Mouse (Mus musculus) limb, embryonic 11.5 days (tissue): Measurements from ENCODE around the gene Rad17. TPM values are rescaled to one million over a fixed set of nuclear protein-coding genes. Genes with fewer than 3 reads are reported as not detected.

Experiments
- ATAC-seq: fragments of 200-750 bp; cut with Nextera tagmentation; 2 replicates; pipeline ENCODE4 v1.8.0; 2017; ENCODE audit warnings: low read depth; ENCODE audit not compliant: insufficient number of reproducible peaks, low FRiP score, low TSS enrichment
- DNase-seq: peaks from one replicate; pipeline ENCODE4 v3.0.0-alpha.2; 2015; ENCODE audit warnings: low spot score
- H3K27ac ChIP-seq: fragments of 300-500 bp; sonication (generic); replicated peaks from 2 replicates; pipeline ENCODE4 v1.5.1; 2014; ENCODE audit warnings: low read depth, mild to moderate bottlenecking, low read length
- H3K27me3 ChIP-seq: fragments of 300-500 bp; sonication (generic); 2 replicates; pipeline ENCODE4 v1.6.1; 2014; ENCODE audit warnings: mild to moderate bottlenecking, low read length, mixed read lengths; ENCODE audit not compliant: control insufficient read depth, insufficient read depth
- H3K36me3 ChIP-seq: fragments of 300-500 bp; sonication (generic); 2 replicates; pipeline ENCODE4 v1.6.1; 2014; ENCODE audit warnings: mild to moderate bottlenecking, low read length, moderate library complexity, mixed read lengths; ENCODE audit not compliant: control insufficient read depth, insufficient read depth
- H3K4me1 ChIP-seq: fragments of 300-500 bp; sonication (generic); 2 replicates; pipeline ENCODE4 v1.6.1; 2014; ENCODE audit warnings: low read length, mixed read lengths; ENCODE audit not compliant: control insufficient read depth, insufficient read depth
- H3K4me2 ChIP-seq: fragments of 300-500 bp; sonication (generic); 2 replicates; pipeline ENCODE4 v1.6.1; 2014; ENCODE audit warnings: low read depth, mild to moderate bottlenecking, moderate library complexity; ENCODE audit not compliant: severe bottlenecking
- H3K4me3 ChIP-seq: fragments of 300-500 bp; sonication (generic); 2 replicates; pipeline ENCODE4 v1.5.1; 2014; ENCODE audit warnings: low read depth, low read length
- H3K9ac ChIP-seq: fragments of 300-500 bp; sonication (generic); 2 replicates; pipeline ENCODE4 v1.6.1; 2014; ENCODE audit warnings: mild to moderate bottlenecking, low read length
- H3K9me3 ChIP-seq: fragments of 300-500 bp; sonication (generic); 2 replicates; pipeline ENCODE4 v1.6.1; 2016; ENCODE audit warnings: low read length; ENCODE audit not compliant: control insufficient read depth
- WGBS: fragments of 180-500 bp; shearing (Covaris S2); extraction: QIAGEN DNeasy Blood & Tissue Kit; methylation state at CpG from one replicate; pipeline ENCODE4 v1.1.7; 2014; 5-methylcytosine and 5-hydroxymethylcytosine counted together
- polyA plus RNA-seq: library from polyadenylated mRNA; unstranded; fragments of >200 nt; fragmentation: Nextera tagmentation; extraction: Ambion mirVana; gene quantifications from 2 replicates; pipeline ENCODE4 v1.2.1, GENCODE M21; 2014

Rad17 gene
- polyA plus RNA-seq, 1 experiment from 2014 or later = 31.2 TPM

DNA sequence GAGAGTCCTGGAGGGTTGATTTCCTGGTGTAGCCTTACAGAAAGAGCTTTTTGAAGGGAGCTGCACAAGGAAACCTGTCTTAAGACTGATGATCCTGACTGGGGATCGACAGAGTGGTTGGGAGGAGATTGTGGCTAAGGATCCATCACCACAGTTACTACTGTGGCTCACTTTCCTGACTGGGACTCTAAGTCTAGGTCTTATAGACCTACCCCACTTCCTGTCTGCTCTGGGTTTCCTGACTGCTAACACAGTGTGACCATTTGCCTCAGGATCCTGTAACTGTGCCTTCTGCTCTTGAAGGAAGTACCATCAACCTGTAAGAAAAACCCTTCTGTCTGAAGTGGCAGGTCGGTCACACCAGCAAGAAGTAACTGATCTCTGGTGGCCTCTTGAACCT is 80.1 kb downstream of the Rad17 start:
- no peak overlapping the region for H3K9ac ChIP-seq
- no peak overlapping the region for H3K4me2 ChIP-seq
- ATAC-seq = no peak
- no peaks in the 10 kb centered on the region for H3K4me1 ChIP-seq
- H3K27me3 ChIP-seq = no peaks in the 10 kb centered on the region
- H3K4me3 ChIP-seq = no peak overlapping the region
- H3K27ac ChIP-seq = no peak overlapping the region
- DNase-seq = no peak
- no peaks in the 10 kb centered on the region for H3K36me3 ChIP-seq
- WGBS = 58% methylated on average over 2 of the region's 2 CpGs
- H3K9me3 ChIP-seq = no peaks in the 10 kb centered on the region

DNA sequence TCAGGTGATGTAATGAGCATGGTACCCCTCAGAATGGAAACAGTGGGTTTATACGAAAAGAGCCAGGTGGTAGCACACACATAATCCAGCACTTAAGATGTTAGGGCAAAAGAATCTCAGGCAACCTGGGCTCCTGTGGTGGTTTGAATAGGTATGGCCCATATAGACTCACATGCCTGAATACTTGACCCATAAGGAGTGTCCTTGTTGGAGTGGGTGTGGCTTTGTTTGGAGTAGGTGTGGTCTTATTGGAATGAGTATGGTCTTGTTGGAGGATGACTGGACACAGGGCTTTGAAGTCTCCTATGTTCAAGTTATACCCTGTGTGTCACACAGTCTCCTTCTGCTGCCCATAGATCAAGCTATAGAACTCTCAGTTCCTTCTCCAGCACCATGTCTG is 82.5 kb downstream of the Rad17 start:
- H3K9ac ChIP-seq = no peak overlapping the region
- H3K27ac ChIP-seq = no peak overlapping the region
- no peaks in the 10 kb centered on the region for H3K36me3 ChIP-seq
- ATAC-seq (no peak), DNase-seq (no peak)
- H3K4me3 ChIP-seq = no peak overlapping the region
- no peak overlapping the region for H3K4me2 ChIP-seq
- no peaks in the 10 kb centered on the region for H3K27me3 ChIP-seq
- no peaks in the 10 kb centered on the region for H3K9me3 ChIP-seq
- H3K4me1 ChIP-seq = no peaks in the 10 kb centered on the region
- WGBS = 94% methylated on average over 1 of the region's 1 CpGs

Other genes starting within 250 kb of the Rad17 start
- gene Naip1, start 198.2 kb downstream of the Rad17 start, polyA plus RNA-seq = not detected in 2 replicates
- gene Gtf2h2, start 158.5 kb downstream of the Rad17 start, polyA plus RNA-seq = 91.1 and 97.8 TPM in 2 replicates
- gene Ocln, start 98.3 kb downstream of the Rad17 start, polyA plus RNA-seq = 2.0 and 2.2 TPM in 2 replicates
- 2.9 and 3.2 TPM in 2 replicates for gene Marveld2, start 34.1 kb downstream of the Rad17 start, polyA plus RNA-seq
- gene Ak6, start 72 bp downstream of the Rad17 start, polyA plus RNA-seq = 341 and 345 TPM in 2 replicates
- gene Taf9, start 528 bp upstream of the Rad17 start, polyA plus RNA-seq = 27.9 and 28.3 TPM in 2 replicates
- 4.6 and 5.2 TPM in 2 replicates for gene Ccdc125, start 18.7 kb upstream of the Rad17 start, polyA plus RNA-seq
- 101 and 106 TPM in 2 replicates for gene Cdk7, start 79.9 kb upstream of the Rad17 start, polyA plus RNA-seq
- 102 and 110 TPM in 2 replicates for gene Mrps36, start 93.6 kb upstream of the Rad17 start, polyA plus RNA-seq
- 60.6 and 72.2 TPM in 2 replicates for gene Cenph, start 124.8 kb upstream of the Rad17 start, polyA plus RNA-seq
- gene Ccnb1, start 135.5 kb upstream of the Rad17 start, polyA plus RNA-seq = 379 and 388 TPM in 2 replicates
- 51.9 and 52.7 TPM in 2 replicates for gene Slc30a5, start 182.4 kb upstream of the Rad17 start, polyA plus RNA-seq